Mouse (Mus musculus) heart, postnatal 0 days (tissue): ENCODE results near the gene Tnnc2.

ENCODE experiments used
- CTCF ChIP-seq: IDR thresholded peaks from 2 replicates; pipeline ENCODE4 v1.5.1; 2016; ENCODE audit warnings: antibody characterized with exemption, control low read depth, low read depth
- EP300 ChIP-seq: IDR thresholded peaks from 2 replicates; pipeline ENCODE4 v1.6.1; 2016; ENCODE audit warnings: antibody characterized with exemption, low read depth

DNA sequence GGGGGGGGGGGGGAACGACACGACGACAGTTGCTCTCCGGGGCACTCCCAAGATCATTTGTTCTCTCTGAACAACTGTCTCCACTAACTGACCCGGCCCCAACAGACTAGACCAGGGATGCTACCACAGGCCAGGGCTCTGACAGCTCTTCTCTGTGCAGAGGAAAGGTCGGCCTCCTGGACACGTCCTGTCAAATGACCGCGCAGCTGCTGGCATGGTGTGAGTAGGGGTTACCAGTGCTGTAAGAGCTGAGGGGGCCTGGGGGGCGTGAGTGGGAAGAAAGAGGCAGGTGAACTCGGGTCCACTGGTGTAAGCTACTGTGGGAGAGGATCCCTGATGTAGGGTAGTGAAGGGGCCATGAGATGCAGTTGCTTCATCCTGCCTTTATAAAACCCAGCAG, 21.9 kb downstream of the Tnnc2 start:
- TF ChIP-seq CTCF (no peak), EP300 (no peak)
